In the genomic region with DNA sequence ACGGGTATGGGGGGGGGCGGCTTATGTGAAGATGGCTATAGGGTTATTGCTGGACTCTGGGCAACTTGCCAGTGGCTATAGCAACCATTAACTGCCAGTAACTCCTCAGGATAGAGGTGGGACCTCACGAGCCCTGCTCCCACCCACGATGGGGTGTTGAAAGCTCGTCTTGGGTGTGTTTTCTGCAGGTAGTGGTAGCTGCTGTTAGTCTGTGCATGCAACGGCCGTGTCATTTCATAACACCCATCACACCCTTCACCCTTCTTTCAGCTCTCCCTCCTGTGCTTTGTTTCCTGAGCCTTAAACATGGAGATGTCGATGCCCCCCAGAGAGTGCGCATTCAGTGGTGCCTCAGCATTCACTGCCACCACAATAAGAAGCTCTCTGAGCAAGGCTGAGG, we compare ENCODE assay signal across 15 mouse cellular contexts.
"Had no signal": no experiment of that assay in that cellular context is flagged by ENCODE, and none has a peak within 500 bp of the region (broad histone marks: within the 10 kb centered on the region; RNA-seq: fewer than 3 reads in every experiment).

No protein-coding gene starts in this region.

- H3K4me3 ChIP-seq: limb, embryonic 10.5 days; limb, embryonic 13.5 days; liver, embryonic 12.5 days; liver, embryonic 15.5 days; midbrain, embryonic 12.5 days; midbrain, embryonic 15.5 days; neural tube, embryonic 12.5 days; neural tube, embryonic 15.5 days had no signal

- H3K36me3 ChIP-seq: midbrain, embryonic 15.5 days had no signal

- H3K9me3 ChIP-seq: limb, embryonic 10.5 days; liver, embryonic 12.5 days; liver, embryonic 15.5 days; midbrain, embryonic 12.5 days; midbrain, embryonic 15.5 days; neural tube, embryonic 15.5 days had no signal

- DNase-seq: kidney, adult 2 months; liver; lung, adult 18-20 months; lung, postnatal 14 days; thymus, postnatal 25 days had no signal

- H3K9ac ChIP-seq: limb, embryonic 13.5 days; liver, embryonic 12.5 days; liver, embryonic 15.5 days; midbrain, embryonic 12.5 days; midbrain, embryonic 15.5 days; neural tube, embryonic 12.5 days; neural tube, embryonic 15.5 days had no signal

- H3K27me3 ChIP-seq: limb, embryonic 13.5 days; liver, embryonic 12.5 days; liver, embryonic 15.5 days; midbrain, embryonic 12.5 days; midbrain, embryonic 15.5 days; neural tube, embryonic 12.5 days; neural tube, embryonic 15.5 days had no signal

- H3K4me2 ChIP-seq: limb, embryonic 13.5 days; liver, embryonic 12.5 days; liver, embryonic 15.5 days; midbrain, embryonic 12.5 days; midbrain, embryonic 15.5 days; neural tube, embryonic 12.5 days; neural tube, embryonic 15.5 days had no signal

- H3K27ac ChIP-seq: kidney, postnatal 0 days; limb, embryonic 10.5 days; limb, embryonic 13.5 days; liver, embryonic 12.5 days; liver, embryonic 15.5 days; midbrain, embryonic 12.5 days; midbrain, embryonic 15.5 days; neural tube, embryonic 12.5 days; neural tube, embryonic 15.5 days had no signal

- H3K4me1 ChIP-seq: liver, embryonic 12.5 days; liver, embryonic 15.5 days; midbrain, embryonic 12.5 days; midbrain, embryonic 15.5 days had no signal

- ATAC-seq: intestine, postnatal 0 days; liver, embryonic 12.5 days; midbrain, embryonic 15.5 days had no signal
